Mouse (Mus musculus) limb, embryonic 10.5 days (tissue): ENCODE data around the gene Fstl5. TPM values are rescaled to one million over a fixed set of nuclear protein-coding genes. Genes with fewer than 3 reads are reported as not detected.

Source experiments
- DNase-seq: peaks from one replicate; pipeline ENCODE4 v3.0.0-alpha.2; 2017; ENCODE audit warnings: low spot score
- H3K27ac ChIP-seq: fragments of 300-500 bp; sonication (generic); 2 replicates; pipeline ENCODE4 v1.5.1; 2016; ENCODE audit warnings: mild to moderate bottlenecking
- H3K27me3 ChIP-seq: fragments of 300-500 bp; sonication (generic); 2 replicates; pipeline ENCODE4 v1.6.1; 2016; ENCODE audit warnings: low read depth, mild to moderate bottlenecking; ENCODE audit not compliant: poor library complexity, severe bottlenecking
- H3K36me3 ChIP-seq: fragments of 300-500 bp; sonication (generic); 2 replicates; pipeline ENCODE4 v1.6.1; 2016; ENCODE audit warnings: mild to moderate bottlenecking, moderate library complexity
- H3K4me1 ChIP-seq: fragments of 300-500 bp; sonication (generic); 2 replicates; pipeline ENCODE4 v1.6.1; 2016
- H3K4me3 ChIP-seq: fragments of 300-500 bp; sonication (generic); 2 replicates; pipeline ENCODE4 v1.5.1; 2016; ENCODE audit warnings: mild to moderate bottlenecking, moderate library complexity
- H3K9me3 ChIP-seq: fragments of 300-500 bp; sonication (generic); replicated peaks from 2 replicates; pipeline ENCODE4 v1.6.1; 2016; ENCODE audit warnings: mild to moderate bottlenecking
- WGBS: fragments of 180-500 bp; shearing (Covaris S2); methylation state at CpG from one replicate; pipeline ENCODE4 v1.1.7; 2016; 5-methylcytosine and 5-hydroxymethylcytosine counted together
- polyA plus RNA-seq: library from polyadenylated mRNA; unstranded; fragments of >200 nt; fragmentation: Nextera tagmentation; extraction: Ambion mirVana; gene quantifications from 2 replicates; pipeline ENCODE4 v1.2.1, GENCODE M21; 2016

Gene Fstl5
- polyA plus RNA-seq, 1 experiment from 2014 or later: 0.14 TPM

DNA sequence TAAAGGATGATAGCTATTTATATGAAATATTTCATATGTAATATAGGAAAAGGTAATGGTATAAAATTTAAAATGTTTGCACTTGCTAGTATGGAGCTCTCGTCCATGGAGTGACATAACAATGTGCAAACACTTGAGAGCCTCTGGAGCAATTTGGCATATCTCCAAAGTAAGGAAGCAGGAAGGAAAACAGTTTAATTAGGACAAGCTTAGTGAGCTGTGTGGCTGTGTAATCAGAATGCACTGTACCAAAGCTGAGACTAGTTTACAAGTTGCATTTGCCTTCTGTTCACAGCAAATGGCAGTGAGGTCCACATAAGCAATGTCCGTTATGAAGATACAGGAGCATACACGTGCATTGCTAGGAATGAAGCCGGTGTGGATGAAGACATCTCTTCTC, 519.1 kb downstream of the Fstl5 start:
- no peak overlapping the region for H3K27ac ChIP-seq
- no peak overlapping the region for H3K4me3 ChIP-seq
- H3K27me3 ChIP-seq: no peaks in the 10 kb centered on the region
- 83% methylated on average over 4 of the region's 4 CpGs for WGBS
- H3K36me3 ChIP-seq: no peaks in the 10 kb centered on the region
- no peaks in the 10 kb centered on the region for H3K9me3 ChIP-seq
- H3K4me1 ChIP-seq: no peaks in the 10 kb centered on the region
- DNase-seq: no peak

DNA sequence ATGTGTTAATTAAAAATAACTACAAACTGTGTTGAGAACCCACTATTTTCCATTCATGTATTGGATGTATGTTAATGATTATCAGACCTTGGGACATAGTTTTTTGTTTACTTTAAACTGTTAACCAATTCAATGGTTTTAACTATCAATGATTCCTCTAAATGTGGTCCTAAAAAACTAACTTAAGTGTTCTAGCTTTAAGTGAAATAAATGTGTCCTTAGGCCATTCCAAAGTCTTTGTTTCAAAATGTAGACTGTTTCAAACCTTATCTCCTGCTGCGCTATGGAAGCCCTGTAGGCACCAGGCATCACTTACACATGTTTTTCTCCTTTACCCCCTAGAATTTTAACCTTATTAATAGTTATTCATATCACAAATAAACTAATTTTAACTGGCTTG, 546.0 kb downstream of the Fstl5 start:
- DNase-seq: no peak
- Histone ChIP-seq H3K4me3 (no peak overlapping the region), H3K27me3 (no peaks in the 10 kb centered on the region), H3K36me3 (no peaks in the 10 kb centered on the region), H3K9me3 (no peaks in the 10 kb centered on the region), H3K4me1 (no peaks in the 10 kb centered on the region), H3K27ac (no peak overlapping the region)
- whole genome bisulfite sequencing: 98% methylated on average over 1 of the region's 1 CpGs

DNA sequence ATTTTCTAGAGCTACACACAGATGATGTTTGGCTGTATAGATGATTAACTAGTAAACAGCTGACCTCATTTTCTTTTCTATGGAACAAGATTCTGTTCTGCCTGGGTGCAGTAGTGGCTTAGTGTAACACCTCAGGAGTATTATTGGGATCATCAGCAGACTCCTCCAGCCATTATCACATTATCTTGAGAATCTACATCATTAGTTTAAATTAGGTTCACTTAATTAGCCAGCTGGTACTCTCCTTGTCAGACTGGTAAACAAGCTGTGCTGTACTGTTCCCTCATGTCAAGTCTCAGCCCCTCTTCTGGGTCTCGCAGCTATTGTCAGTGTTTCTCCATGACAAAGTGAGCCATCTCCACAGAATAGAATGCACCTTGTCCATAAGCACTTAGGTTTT, 580.2 kb downstream of the Fstl5 start:
- Histone ChIP-seq H3K36me3 (no peaks in the 10 kb centered on the region), H3K9me3 (no peaks in the 10 kb centered on the region), H3K4me1 (no peaks in the 10 kb centered on the region), H3K27me3 (no peaks in the 10 kb centered on the region), H3K27ac (no peak overlapping the region), H3K4me3 (no peak overlapping the region)
- 85% methylated on average over 1 of the region's 1 CpGs for WGBS
- DNase-seq: no peak

DNA sequence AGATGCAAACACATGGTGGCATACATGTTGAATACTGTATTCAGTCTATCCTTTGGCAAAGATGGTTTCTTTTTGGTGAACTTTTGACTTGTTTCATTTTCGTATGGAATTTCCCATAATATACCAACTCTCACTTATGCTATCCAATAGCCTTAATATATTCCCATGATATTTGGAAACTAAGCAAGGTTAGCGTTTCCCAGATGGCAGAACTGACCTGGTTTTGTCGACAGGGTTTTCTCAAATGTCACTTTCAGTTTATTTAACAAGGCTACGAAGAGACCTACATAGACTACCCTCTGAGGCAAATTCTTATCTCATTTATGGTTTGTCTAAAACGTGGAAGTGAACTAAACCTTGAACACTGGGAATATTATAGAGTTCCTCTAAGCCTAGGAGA, 596.8 kb downstream of the Fstl5 start:
- Histone ChIP-seq H3K4me3 (no peak overlapping the region), H3K4me1 (no peaks in the 10 kb centered on the region), H3K9me3 (no peaks in the 10 kb centered on the region), H3K36me3 (no peaks in the 10 kb centered on the region), H3K27ac (no peak overlapping the region), H3K27me3 (no peaks in the 10 kb centered on the region)
- no peak for DNase-seq
- WGBS: 76% methylated on average over 5 of the region's 5 CpGs

DNA sequence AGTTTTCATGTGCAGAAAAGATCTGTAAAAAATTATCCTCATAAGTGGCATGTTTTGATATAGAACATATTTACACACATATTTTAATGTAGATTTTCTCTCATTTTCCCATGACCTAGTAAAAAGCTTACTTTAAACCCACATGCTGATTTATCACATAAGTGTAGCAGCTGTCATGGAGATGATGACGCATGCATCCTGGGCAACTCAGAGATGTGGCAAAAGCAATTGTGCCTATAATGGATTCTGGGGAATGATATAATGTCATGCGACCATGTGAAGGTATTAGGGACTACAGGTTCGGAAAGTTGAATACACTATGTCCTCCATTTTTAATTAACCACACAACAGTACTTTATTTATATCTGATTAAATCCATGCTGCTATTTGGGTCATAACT, 601.9 kb downstream of the Fstl5 start:
- Histone ChIP-seq H3K4me3 (no peak overlapping the region), H3K36me3 (no peaks in the 10 kb centered on the region), H3K9me3 (no peaks in the 10 kb centered on the region), H3K27ac (no peak overlapping the region), H3K27me3 (no peaks in the 10 kb centered on the region), H3K4me1 (no peaks in the 10 kb centered on the region)
- WGBS: 96% methylated on average over 3 of the region's 3 CpGs
- DNase-seq: no peak

GRCm38 (mm10) chr3:76679853-76680545, 605.9 kb downstream of the Fstl5 start:
- H3K4me3 ChIP-seq: no peak overlapping the region
- H3K36me3 ChIP-seq: no peaks in the 10 kb centered on the region
- no peaks in the 10 kb centered on the region for H3K27me3 ChIP-seq
- no peak for DNase-seq
- H3K9me3 ChIP-seq: no peaks in the 10 kb centered on the region
- H3K4me1 ChIP-seq: no peaks in the 10 kb centered on the region
- WGBS: 86% methylated on average over 5 of the region's 5 CpGs
- no peak overlapping the region for H3K27ac ChIP-seq

GRCm38 (mm10) chr3:76680546-76680883, 606.4 kb downstream of the Fstl5 start:
- Histone ChIP-seq H3K4me1 (no peaks in the 10 kb centered on the region), H3K27me3 (no peaks in the 10 kb centered on the region), H3K4me3 (no peak overlapping the region), H3K36me3 (no peaks in the 10 kb centered on the region), H3K9me3 (no peaks in the 10 kb centered on the region), H3K27ac (no peak overlapping the region)
- no peak for DNase-seq
- WGBS: 91% methylated on average over 2 of the region's 2 CpGs

GRCm38 (mm10) chr3:76697134-76697629, 623.1 kb downstream of the Fstl5 start:
- no peaks in the 10 kb centered on the region for H3K36me3 ChIP-seq
- H3K4me1 ChIP-seq: no peaks in the 10 kb centered on the region
- no peak overlapping the region for H3K4me3 ChIP-seq
- H3K9me3 ChIP-seq: no peaks in the 10 kb centered on the region
- no peak for DNase-seq
- 64% methylated on average over 1 of the region's 1 CpGs for WGBS
- no peaks in the 10 kb centered on the region for H3K27me3 ChIP-seq
- H3K27ac ChIP-seq: no peak overlapping the region

GRCm38 (mm10) chr3:76739221-76739620, 665.2 kb downstream of the Fstl5 start:
- no peak for DNase-seq
- Histone ChIP-seq H3K27me3 (no peaks in the 10 kb centered on the region), H3K4me1 (no peaks in the 10 kb centered on the region), H3K36me3 (no peaks in the 10 kb centered on the region), H3K27ac (no peak overlapping the region), H3K4me3 (no peak overlapping the region), H3K9me3 (no peaks in the 10 kb centered on the region)
- WGBS: 88% methylated on average over 2 of the region's 2 CpGs

Other genes starting within 250 kb of the Fstl5 start
- 38.1 and 48.7 TPM in 2 replicates for gene Golim4, start 117.3 kb upstream of the Fstl5 start, polyA plus RNA-seq